Mouse (Mus musculus): ENCODE measurements around the gene Disc1. TPM values are rescaled to one million over a fixed set of nuclear protein-coding genes. Genes with fewer than 3 reads are reported as not detected.

The Disc1 gene
- polyA plus RNA-seq, 1 experiment from 2014 or later = 1.6 TPM

- no peaks in the 10 kb centered on the region for H3K36me3 ChIP-seq
- ATAC-seq = no peak
Observed at GRCm38 (mm10) chr8:125174237-125174636, 120.2 kb downstream of the Disc1 start.

GRCm38 (mm10) chr8:125174851-125175250 is 120.9 kb downstream of the Disc1 start:
- Histone ChIP-seq H3K4me2 (replicated peaks) (no peak overlapping the region), H3K4me3 (replicated peaks) (no peak overlapping the region), H3K27ac (no peak overlapping the region), H3K36me3 (no peaks in the 10 kb centered on the region), H3K27me3 (replicated peaks) (no peaks in the 10 kb centered on the region), H3K9ac (no peak overlapping the region), H3K9me3 (no peaks in the 10 kb centered on the region), H3K4me1 (replicated peaks) (no peaks in the 10 kb centered on the region)
- no peak for ATAC-seq
- 45% methylated on average over 4 of the region's 4 CpGs for WGBS

More at GRCm38 (mm10) chr8:125174237-125174636, 120.2 kb downstream of the Disc1 start:
- H3K4me1 ChIP-seq (replicated peaks) = no peaks in the 10 kb centered on the region
- no peaks in the 10 kb centered on the region for H3K9me3 ChIP-seq
- H3K27me3 ChIP-seq (replicated peaks) = no peaks in the 10 kb centered on the region
- H3K4me2 ChIP-seq (replicated peaks) = no peak overlapping the region
- 58% methylated on average over 7 of the region's 7 CpGs for WGBS
- no peak overlapping the region for H3K9ac ChIP-seq
- no peak overlapping the region for H3K27ac ChIP-seq
- no peak overlapping the region for H3K4me3 ChIP-seq (replicated peaks)

GRCm38 (mm10) chr8:125175661-125176060 is 121.7 kb downstream of the Disc1 start:
- no peak for ATAC-seq
- WGBS = 81% methylated on average over 4 of the region's 4 CpGs

GRCm38 (mm10) chr8:125177091-125177490 is 123.1 kb downstream of the Disc1 start:
- Histone ChIP-seq H3K4me3 (replicated peaks) (no peak overlapping the region), H3K27ac (no peak overlapping the region), H3K4me1 (replicated peaks) (no peaks in the 10 kb centered on the region), H3K9ac (no peak overlapping the region), H3K27me3 (replicated peaks) (no peaks in the 10 kb centered on the region), H3K36me3 (no peaks in the 10 kb centered on the region), H3K4me2 (replicated peaks) (no peak overlapping the region), H3K9me3 (no peaks in the 10 kb centered on the region)
- ATAC-seq = no peak
- 82% methylated on average over 6 of the region's 6 CpGs for WGBS

More at GRCm38 (mm10) chr8:125175661-125176060, 121.7 kb downstream of the Disc1 start:
- Histone ChIP-seq H3K9me3 (no peaks in the 10 kb centered on the region), H3K27ac (no peak overlapping the region), H3K9ac (no peak overlapping the region), H3K4me1 (replicated peaks) (no peaks in the 10 kb centered on the region), H3K4me2 (replicated peaks) (no peak overlapping the region), H3K4me3 (replicated peaks) (no peak overlapping the region), H3K36me3 (no peaks in the 10 kb centered on the region), H3K27me3 (replicated peaks) (no peaks in the 10 kb centered on the region)

DNA sequence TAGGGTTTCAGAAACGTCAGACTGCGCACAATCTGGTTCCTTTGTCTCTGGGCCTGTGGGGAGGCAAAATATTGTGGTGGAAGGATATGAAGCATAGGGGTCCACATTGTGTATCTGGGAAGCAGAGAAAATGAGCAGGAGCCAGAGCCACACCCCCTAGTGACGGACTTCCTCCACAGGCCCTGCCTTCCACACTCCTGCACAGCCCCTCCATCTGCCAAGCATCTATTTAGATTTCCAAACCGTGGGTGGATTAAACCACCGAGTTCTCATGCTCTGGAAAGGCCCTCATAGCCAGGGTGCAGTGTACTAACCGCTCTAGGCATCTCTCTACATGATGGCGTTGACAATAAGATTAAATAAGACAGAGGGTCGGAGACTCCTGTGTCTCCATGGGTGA is 124.0 kb downstream of the Disc1 start:
- H3K4me2 ChIP-seq (replicated peaks) = no peak overlapping the region
- ATAC-seq = no peak
- H3K4me1 ChIP-seq (replicated peaks) = no peaks in the 10 kb centered on the region
- 68% methylated on average over 8 of the region's 8 CpGs for WGBS
- H3K4me3 ChIP-seq (replicated peaks) = no peak overlapping the region
- no peaks in the 10 kb centered on the region for H3K9me3 ChIP-seq
- H3K27me3 ChIP-seq (replicated peaks) = no peaks in the 10 kb centered on the region
- H3K36me3 ChIP-seq = no peaks in the 10 kb centered on the region
- no peak overlapping the region for H3K9ac ChIP-seq
- no peak overlapping the region for H3K27ac ChIP-seq

DNA sequence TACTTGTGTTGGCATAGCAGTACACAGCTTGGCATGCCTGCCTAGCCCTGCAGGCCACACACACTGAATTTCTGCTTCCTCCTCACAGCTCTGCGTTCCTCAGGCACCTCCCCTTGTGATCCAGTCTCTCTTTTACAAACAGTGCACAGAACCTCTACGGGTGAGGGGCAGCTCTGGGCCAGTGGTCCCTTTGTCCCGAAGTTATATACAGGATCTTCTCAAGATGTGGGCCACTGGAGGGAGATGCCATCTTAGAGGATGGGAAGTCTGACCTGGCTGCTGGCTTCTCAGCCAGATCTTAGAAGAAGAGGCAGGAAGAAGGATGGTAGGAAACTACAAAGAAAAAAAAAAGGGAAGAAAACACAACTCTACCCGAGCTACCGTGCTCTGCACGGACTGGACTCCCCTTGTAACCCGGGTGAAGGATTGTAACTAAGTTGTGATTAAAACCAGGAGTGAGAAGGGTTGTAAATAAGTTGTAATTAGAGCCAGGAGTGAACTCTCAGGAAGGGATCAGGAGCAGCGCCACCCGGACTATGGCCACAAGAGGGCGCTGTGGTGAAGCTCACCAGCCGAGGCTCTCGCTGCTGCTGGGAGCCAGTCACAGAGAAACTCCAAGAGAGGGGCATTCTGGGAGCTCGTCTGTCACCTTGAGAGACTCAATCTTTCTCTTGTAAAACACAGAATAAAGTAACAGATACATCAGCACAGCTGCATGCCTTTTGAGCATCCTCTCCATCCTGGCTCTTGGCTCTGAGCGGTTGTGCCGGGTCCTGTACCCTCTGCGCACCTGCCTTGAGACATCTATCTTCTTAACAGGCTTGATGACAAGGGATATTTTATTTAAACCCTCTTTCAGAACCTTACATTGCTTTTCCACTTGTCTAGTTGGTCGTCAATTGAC is 129.8 kb downstream of the Disc1 start:
- no peak overlapping the region for H3K4me3 ChIP-seq (replicated peaks)
- H3K27ac ChIP-seq = no peak overlapping the region
- peak; percentile 62; the same call in 1 of the 2 replicates for ATAC-seq
- no peaks in the 10 kb centered on the region for H3K9me3 ChIP-seq
- H3K4me1 ChIP-seq (replicated peaks) = no peaks in the 10 kb centered on the region
- H3K4me2 ChIP-seq (replicated peaks) = no peak overlapping the region
- no peaks in the 10 kb centered on the region for H3K36me3 ChIP-seq
- no peaks in the 10 kb centered on the region for H3K27me3 ChIP-seq (replicated peaks)
- H3K9ac ChIP-seq = no peak overlapping the region
- WGBS = 17% methylated on average over 17 of the region's 17 CpGs

DNA sequence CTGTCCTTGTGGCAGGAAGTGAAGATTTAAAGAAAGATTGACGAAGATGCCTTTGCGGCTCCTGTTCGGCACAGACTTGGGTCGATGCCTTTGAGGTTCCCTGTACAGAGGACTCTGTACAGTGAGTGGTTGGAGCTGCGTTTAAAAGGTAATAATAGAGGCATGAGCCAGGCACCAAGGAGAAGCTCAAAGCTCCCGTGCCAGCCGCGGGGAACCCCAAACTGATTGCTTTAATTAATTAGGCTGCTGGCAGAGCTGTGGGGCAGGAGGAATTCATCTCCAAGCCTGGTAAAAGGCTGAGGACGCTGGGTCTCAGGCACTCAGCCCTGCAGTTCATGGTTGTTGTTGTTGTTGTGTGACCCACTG is 130.4 kb downstream of the Disc1 start:
- ATAC-seq = no peak
- H3K36me3 ChIP-seq = no peaks in the 10 kb centered on the region
- H3K27ac ChIP-seq = no peak overlapping the region
- no peak overlapping the region for H3K4me3 ChIP-seq (replicated peaks)
- WGBS = 57% methylated on average over 9 of the region's 9 CpGs
- H3K4me1 ChIP-seq (replicated peaks) = no peaks in the 10 kb centered on the region
- H3K9ac ChIP-seq = no peak overlapping the region
- H3K4me2 ChIP-seq (replicated peaks) = no peak overlapping the region
- H3K9me3 ChIP-seq = no peaks in the 10 kb centered on the region
- H3K27me3 ChIP-seq (replicated peaks) = no peaks in the 10 kb centered on the region

- Histone ChIP-seq H3K9me3 (no peaks in the 10 kb centered on the region), H3K27ac (no peak overlapping the region), H3K4me2 (replicated peaks) (no peak overlapping the region), H3K36me3 (no peaks in the 10 kb centered on the region), H3K27me3 (replicated peaks) (no peaks in the 10 kb centered on the region), H3K4me3 (replicated peaks) (no peak overlapping the region), H3K9ac (no peak overlapping the region), H3K4me1 (replicated peaks) (no peaks in the 10 kb centered on the region)
- ATAC-seq = no peak
- WGBS = 85% methylated on average over 1 of the region's 1 CpGs
Observed at GRCm38 (mm10) chr8:125184881-125185280, 130.9 kb downstream of the Disc1 start.

DNA sequence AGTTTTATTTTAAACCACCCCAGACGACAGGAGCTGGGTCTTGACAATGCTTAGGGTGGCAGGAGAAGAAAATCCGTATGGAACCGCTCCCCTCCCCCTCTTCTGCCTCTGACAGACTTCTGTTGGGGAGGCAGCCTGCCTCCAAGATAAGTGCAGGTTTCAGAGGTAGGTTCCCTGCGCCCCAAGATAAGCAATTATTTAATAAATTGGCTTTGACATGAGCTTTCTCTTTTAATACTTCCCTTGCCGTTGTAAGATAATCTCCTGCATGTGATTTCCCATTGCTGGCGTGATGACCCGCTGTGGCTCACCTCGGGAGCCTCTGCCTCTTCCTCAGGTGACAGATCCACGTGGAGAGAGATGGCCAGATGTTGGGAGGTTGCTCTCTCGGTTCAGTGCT is 133.0 kb downstream of the Disc1 start:
- WGBS = 23% methylated on average over 10 of the region's 10 CpGs
- H3K27me3 ChIP-seq (replicated peaks) = no peaks in the 10 kb centered on the region
- no peak overlapping the region for H3K27ac ChIP-seq
- no peaks in the 10 kb centered on the region for H3K36me3 ChIP-seq
- H3K4me3 ChIP-seq (replicated peaks) = no peak overlapping the region
- no peak overlapping the region for H3K9ac ChIP-seq
- no peaks in the 10 kb centered on the region for H3K9me3 ChIP-seq
- ATAC-seq = no peak
- H3K4me1 ChIP-seq (replicated peaks) = no peaks in the 10 kb centered on the region
- H3K4me2 ChIP-seq (replicated peaks) = peak overlapping the region; percentile 10

DNA sequence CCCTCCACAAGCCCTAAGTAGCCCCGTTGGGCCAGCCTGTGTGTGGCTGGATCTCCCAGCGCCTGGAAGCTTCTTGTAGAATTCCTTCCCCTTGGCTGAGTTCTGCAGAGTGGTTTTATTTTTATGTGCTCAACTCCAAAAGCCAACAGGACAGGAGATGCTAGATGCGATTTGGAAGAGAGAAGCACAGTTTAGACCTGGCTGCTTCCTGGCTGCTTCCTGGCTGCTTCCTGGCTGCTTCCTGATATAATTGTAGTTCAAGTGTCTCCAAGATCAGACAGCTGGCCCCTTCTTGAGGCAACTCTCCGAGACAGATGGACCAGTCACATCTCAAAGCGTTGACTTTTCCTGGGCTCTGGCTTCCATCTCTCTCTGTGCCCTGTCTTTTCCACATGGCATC is 139.7 kb downstream of the Disc1 start:
- no peak overlapping the region for H3K27ac ChIP-seq
- H3K4me2 ChIP-seq (replicated peaks) = no peak overlapping the region
- no peaks in the 10 kb centered on the region for H3K36me3 ChIP-seq
- H3K4me1 ChIP-seq (replicated peaks) = no peaks in the 10 kb centered on the region
- H3K4me3 ChIP-seq (replicated peaks) = no peak overlapping the region
- no peak for ATAC-seq
- 69% methylated on average over 5 of the region's 5 CpGs for WGBS
- H3K27me3 ChIP-seq (replicated peaks) = no peaks in the 10 kb centered on the region
- no peaks in the 10 kb centered on the region for H3K9me3 ChIP-seq
- H3K9ac ChIP-seq = no peak overlapping the region

GRCm38 (mm10) chr8:125195121-125195520 is 141.1 kb downstream of the Disc1 start:
- Histone ChIP-seq H3K4me3 (replicated peaks) (no peak overlapping the region), H3K27ac (no peak overlapping the region), H3K9me3 (no peaks in the 10 kb centered on the region), H3K4me2 (replicated peaks) (no peak overlapping the region), H3K27me3 (replicated peaks) (no peaks in the 10 kb centered on the region), H3K36me3 (no peaks in the 10 kb centered on the region), H3K9ac (no peak overlapping the region), H3K4me1 (replicated peaks) (peaks cover 4% of the 10 kb centered on the region; the same call in 1 of the 2 replicates)
- 74% methylated on average over 9 of the region's 9 CpGs for WGBS
- no peak for ATAC-seq

DNA sequence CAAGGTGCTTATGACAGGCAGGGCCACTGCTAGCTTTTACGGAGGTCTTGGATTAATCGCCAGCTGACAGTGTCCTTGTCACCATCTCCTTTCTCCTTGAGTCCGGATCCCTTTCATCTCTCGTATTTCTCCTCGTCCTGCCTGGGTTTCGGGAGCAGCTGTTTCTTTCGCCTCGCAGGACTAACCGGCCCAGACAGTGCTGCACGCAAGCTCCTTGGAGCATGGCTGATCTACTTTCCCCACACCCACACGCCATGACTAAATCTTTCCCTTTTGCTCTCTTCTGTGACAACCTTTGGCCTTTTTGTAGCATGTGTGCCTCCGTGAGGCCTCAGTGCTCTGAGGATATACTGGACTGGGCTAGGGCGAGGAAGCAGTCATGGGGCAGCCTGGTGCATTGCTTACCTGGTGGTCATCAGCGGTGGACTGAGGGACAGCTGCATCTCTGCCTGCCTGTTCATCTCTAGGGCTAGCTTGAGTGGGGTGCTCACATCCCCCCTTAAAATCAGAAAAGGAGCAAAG is 142.6 kb downstream of the Disc1 start:
- Histone ChIP-seq H3K36me3 (no peaks in the 10 kb centered on the region), H3K9me3 (no peaks in the 10 kb centered on the region), H3K4me3 (replicated peaks) (no peak overlapping the region), H3K4me1 (replicated peaks) (peaks cover 4% of the 10 kb centered on the region; the same call in 1 of the 2 replicates), H3K9ac (no peak overlapping the region), H3K27me3 (replicated peaks) (no peaks in the 10 kb centered on the region), H3K27ac (no peak overlapping the region), H3K4me2 (replicated peaks) (no peak overlapping the region)
- ATAC-seq = peak; percentile 43; the same call in 1 of the 2 replicates
- WGBS = 88% methylated on average over 14 of the region's 14 CpGs

Data from intestine, embryonic 15.5 days (tissue).